Mouse (Mus musculus) spleen, postnatal 0 days (tissue): ENCODE results near the gene Metrn. TPM values are rescaled to one million over a fixed set of nuclear protein-coding genes. Genes with fewer than 3 reads are reported as not detected.

ENCODE experiments used
- polyA plus RNA-seq: library from polyadenylated mRNA; unstranded; fragments of >200 nt; fragmentation: Nextera tagmentation; extraction: Ambion mirVana; gene quantifications from 2 replicates; pipeline ENCODE4 v1.2.1, GENCODE M21; 2015

The Metrn gene
- 42.7 and 43.8 TPM in 2 replicates for polyA plus RNA-seq

DNA sequence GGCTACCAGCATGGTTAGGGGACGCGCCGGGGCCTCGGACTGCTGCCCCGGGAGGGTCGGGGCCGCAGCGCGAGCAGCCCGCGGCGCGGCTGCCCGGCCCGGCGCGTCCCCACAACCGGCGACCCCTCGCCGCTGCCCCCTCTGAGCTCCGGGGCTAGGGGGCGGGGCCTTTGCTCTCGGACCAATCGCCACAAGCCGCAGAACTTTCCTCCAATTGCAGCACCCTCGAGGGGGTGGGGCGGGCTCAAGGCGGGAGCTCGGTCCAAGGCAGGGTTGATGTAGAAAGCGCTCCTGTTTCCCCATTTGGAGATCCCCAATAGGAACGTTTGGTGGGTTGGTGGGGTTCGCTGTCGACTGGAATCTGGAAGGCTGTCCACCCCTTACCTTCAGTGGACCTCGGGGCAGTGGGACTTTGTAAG lies at the start of gene Metrn:
Gene Metrn (minus strand): TSS at position 186 of the 419 bp plus-strand sequence.

GRCm38 (mm10) chr17:25844396-25844901 lies 47.5 kb upstream of the Metrn start, which contains the start of gene Rhot2:
TSS of gene Rhot2 (minus strand) at chr17:25844851.

DNA sequence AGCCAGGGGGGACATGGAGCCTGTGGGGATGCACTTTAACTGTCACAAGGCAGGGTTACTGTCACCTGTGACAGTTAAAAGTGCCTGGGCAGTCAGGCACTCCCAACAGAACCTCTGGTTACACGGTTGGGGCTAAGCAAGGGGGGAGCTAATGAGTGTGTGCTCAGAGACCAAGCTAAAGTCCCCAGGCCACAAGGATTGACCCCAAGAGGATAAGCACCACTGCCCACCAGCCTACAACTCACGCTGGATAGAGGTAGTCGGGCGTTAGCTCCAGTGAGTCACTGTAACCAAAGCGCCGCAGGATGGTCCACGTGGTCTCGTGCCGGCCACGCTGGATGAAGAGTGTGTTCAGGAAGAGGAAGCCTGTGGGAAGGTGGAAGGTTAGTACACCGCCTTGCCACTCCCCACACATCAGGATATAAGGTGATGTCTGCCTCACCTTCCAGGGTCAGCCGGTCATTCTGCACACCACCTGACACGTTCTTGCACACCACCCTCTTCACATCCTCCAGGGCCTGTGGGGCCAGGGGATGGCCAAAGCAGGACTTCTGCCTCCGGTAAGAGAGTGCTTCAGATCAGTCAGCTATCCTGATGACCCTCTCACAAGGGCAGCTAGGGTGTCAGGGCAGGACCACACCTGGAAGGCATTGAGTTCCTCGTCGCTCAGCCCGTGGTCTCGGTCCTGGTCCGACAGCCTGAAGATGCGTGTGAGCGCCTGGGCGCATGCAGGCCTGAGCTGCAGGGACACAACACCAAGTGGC lies 44.4 kb upstream of the Metrn start, which contains the start of gene Gm20683:
Gene Gm20683 (minus strand): TSS at position 647 of the 764 bp plus-strand sequence.

GRCm38 (mm10) chr17:25837076-25837410 lies 40.1 kb upstream of the Metrn start, which contains the start of gene Rhbdl1:
TSS of gene Rhbdl1 (minus strand) at chr17:25837295.

GRCm38 (mm10) chr17:25833291-25833663 lies 36.3 kb upstream of the Metrn start, which contains the start of gene Stub1:
TSS of gene Stub1 (minus strand) at chr17:25833404.

DNA sequence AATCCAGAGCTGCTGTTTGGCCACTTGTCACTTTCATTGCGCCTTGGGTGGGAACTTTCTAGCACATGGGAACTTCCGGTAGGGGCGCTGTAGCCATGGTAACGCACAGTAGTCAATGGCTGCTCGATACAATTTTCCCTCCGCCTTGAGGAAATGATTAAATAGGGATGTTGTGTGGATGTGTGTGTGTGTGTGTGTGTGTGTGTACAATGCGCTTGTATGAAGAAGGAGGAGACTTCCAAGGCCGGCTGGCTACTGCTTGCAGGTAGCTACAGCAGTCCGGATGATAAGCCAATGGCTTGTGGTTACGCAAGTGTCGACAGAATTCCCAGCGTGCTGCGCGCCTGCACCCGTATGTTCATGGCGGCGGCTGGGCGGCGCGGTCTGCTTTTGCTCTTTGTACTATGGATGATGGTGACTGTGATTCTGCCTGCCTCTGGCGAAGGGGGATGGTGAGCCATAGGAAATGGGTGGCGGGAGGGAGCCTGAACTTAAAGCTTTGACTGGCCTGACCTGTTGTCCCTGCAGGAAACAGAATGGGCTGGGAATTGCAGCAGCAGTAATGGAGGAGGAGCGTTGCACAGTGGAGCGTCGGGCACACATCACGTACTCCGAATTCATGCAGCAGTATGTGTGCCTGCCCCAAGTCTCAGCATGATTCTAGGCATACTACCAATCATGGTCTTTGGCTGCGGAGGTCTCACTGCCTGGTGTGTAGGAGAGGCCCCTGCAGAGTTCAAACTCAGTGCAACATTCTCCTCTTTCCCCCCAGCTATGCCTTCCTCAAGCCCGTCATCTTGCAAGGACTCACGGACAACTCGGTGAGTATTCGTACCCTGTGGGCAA lies 32.0 kb upstream of the Metrn start, which contains the start of gene Jmjd8:
Gene Jmjd8 (plus strand): TSS at position 156 of the 846 bp plus-strand sequence.

DNA sequence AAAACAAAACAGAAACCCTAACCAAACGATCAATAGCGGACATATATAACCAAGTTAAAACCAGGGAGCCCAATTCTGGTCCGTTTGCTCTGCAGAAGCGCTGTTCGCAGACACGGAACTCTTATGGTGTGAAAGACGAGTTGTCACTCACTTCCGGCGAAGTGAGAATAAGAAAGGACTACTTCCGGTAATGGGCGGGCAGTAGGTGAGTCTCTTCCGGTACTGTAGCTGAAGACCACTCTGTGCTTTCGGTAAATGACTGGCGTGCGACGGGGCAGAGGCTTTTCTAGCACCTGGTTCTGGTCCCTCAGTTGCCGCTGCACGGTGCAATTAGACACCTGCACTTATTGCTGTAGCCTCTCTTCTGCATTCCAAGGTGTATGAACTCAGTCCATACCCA lies 26.5 kb upstream of the Metrn start, which contains the start of gene Wdr24:
Gene Wdr24 (plus strand): TSS at position 176 of the 400 bp plus-strand sequence.

DNA sequence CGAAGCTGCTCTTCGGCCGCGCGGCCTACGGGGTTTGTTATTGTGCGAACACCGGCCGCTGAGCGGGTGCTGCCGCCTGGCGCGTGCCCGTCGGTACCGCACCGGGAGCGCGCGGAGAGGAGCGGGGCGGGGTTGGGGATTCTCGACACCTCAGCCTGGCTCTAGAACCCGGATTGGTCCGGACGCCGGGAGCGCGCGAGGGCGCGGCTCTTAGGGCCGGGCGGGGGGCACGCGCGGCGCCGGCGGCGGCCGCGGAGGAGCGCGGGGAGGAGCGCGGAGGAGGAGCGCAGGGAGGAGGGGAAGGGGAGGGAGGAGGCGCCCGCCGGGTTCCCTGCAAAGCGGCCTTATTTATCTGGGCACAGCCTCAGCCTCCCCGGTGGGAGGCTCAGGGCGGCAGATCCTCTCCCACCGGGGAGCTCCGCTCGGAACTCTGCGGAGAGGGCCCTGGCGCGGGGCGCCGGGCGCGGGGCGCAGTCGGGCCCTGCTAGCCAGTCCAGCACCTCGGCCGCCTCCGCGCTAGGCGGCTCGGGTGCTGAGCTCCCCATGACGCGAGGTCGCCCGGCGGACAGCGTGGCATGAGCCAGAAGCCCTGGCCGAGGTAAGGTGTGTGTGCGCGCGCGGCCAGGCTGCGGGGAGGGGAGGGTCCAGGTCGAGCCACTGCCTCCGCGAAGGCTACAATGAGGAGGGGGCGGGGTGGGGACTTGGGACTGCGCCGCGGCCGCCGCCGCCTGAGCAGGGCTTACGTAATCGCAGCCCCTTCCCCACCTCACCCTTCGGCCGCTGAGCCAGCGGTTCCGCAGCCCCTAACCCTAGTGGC lies 12.1 kb upstream of the Metrn start, which contains the start of gene Fbxl16:
Gene Fbxl16 (plus strand): TSS at position 297 of the 817 bp plus-strand sequence.

GRCm38 (mm10) chr17:25795609-25796092 lies 1.3 kb downstream of the Metrn start, which contains the start of gene AC134908.4:
TSS of gene AC134908.4 (minus strand) at chr17:25795659.

GRCm38 (mm10) chr17:25792615-25793014 lies 4.3 kb downstream of the Metrn start, which contains the start of gene Fam173a:
TSS of gene Fam173a (minus strand) at chr17:25792901.

GRCm38 (mm10) chr17:25786280-25786679 lies 10.7 kb downstream of the Metrn start, which contains the start of gene Ccdc78:
TSS of gene Ccdc78 (plus strand) at chr17:25786580.

GRCm38 (mm10) chr17:25785281-25785745 lies 11.6 kb downstream of the Metrn start, which contains the start of gene Haghl:
TSS of gene Haghl (minus strand) at chr17:25785673.

DNA sequence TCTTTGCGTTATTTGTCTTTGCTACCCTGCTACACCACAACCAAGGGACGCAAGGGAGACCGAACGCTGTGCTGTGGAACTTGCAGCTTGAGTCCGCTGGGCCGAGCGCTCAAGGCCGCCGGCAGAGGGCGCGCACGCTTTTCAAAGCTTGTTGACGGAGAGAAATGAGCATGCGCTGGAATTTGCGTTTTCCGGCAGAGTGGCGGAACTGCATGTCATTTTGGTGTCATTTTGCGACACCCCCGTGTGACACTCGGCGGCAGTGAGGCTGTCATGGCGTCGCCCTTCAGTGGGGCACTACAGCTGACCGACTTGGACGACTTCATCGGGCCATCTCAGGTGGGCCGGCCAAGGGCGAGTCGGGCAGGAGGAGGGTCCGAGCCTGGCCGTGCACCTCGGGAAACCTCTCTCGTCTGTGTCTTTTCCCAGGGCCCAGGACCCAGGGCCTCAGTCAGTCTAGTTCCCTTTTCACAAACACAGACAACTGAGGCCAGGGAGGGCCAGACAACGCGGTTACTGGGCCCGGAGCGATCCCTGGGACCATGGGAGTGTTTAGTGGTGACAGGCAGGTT lies 23.3 kb downstream of the Metrn start, which contains the start of gene Narfl:
Gene Narfl (plus strand): TSS at position 228 of the 572 bp plus-strand sequence.

GRCm38 (mm10) chr17:25754241-25754640 lies 42.7 kb downstream of the Metrn start, which contains the start of gene Msln:
TSS of gene Msln (minus strand) at chr17:25754378.

Other genes starting within 250 kb of the Metrn start
- 0.17 and 0.22 TPM in 2 replicates for gene Sox8, start 226.4 kb downstream of the Metrn start, polyA plus RNA-seq
- gene Lmf1, start 218.1 kb downstream of the Metrn start, polyA plus RNA-seq: 6.1 and 7.9 TPM in 2 replicates
- 0.97 and 2.3 TPM in 2 replicates for gene Gng13, start 80.0 kb downstream of the Metrn start, polyA plus RNA-seq
- 23.3 and 29.4 TPM in 2 replicates for gene Chtf18, start 69.7 kb downstream of the Metrn start, polyA plus RNA-seq
- 9.7 and 10.3 TPM in 2 replicates for gene Rpusd1, start 69.5 kb downstream of the Metrn start, polyA plus RNA-seq
- not detected in 2 replicates for gene Mslnl, start 61.1 kb downstream of the Metrn start, polyA plus RNA-seq
- gene Msln, start 42.8 kb downstream of the Metrn start, polyA plus RNA-seq: 66.0 and 71.7 TPM in 2 replicates
- gene Narfl, start 23.4 kb downstream of the Metrn start, polyA plus RNA-seq: 17.6 and 18.6 TPM in 2 replicates
- 24.5 and 25.5 TPM in 2 replicates for gene Haghl, start 11.5 kb downstream of the Metrn start, polyA plus RNA-seq
- 0.10 and 0.19 TPM in 2 replicates for gene Ccdc78, start 10.6 kb downstream of the Metrn start, polyA plus RNA-seq
- gene Fam173a, start 4.2 kb downstream of the Metrn start, polyA plus RNA-seq: 64.4 and 68.0 TPM in 2 replicates
- not detected in 2 replicates for gene AC134908.4, start 1.5 kb downstream of the Metrn start, polyA plus RNA-seq
- 0.38 and 0.73 TPM in 2 replicates for gene Fbxl16, start 11.9 kb upstream of the Metrn start, polyA plus RNA-seq
- 9.9 and 11.4 TPM in 2 replicates for gene Wdr24, start 26.5 kb upstream of the Metrn start, polyA plus RNA-seq
- 12.0 and 13.3 TPM in 2 replicates for gene Jmjd8, start 31.7 kb upstream of the Metrn start, polyA plus RNA-seq
- gene Stub1, start 36.3 kb upstream of the Metrn start, polyA plus RNA-seq: 123 and 132 TPM in 2 replicates
- gene Rhbdl1, start 40.2 kb upstream of the Metrn start, polyA plus RNA-seq: 1.4 and 1.9 TPM in 2 replicates
- 1.0 and 1.1 TPM in 2 replicates for gene Gm20683, start 44.6 kb upstream of the Metrn start, polyA plus RNA-seq
- gene Rhot2, start 47.7 kb upstream of the Metrn start, polyA plus RNA-seq: 12.9 and 13.5 TPM in 2 replicates
- 10.9 and 12.9 TPM in 2 replicates for gene Wdr90, start 64.4 kb upstream of the Metrn start, polyA plus RNA-seq
- 38.2 and 38.4 TPM in 2 replicates for gene Mcrip2, start 71.6 kb upstream of the Metrn start, polyA plus RNA-seq
- 34.2 and 34.8 TPM in 2 replicates for gene Mettl26, start 77.9 kb upstream of the Metrn start, polyA plus RNA-seq
- 0.30 and 0.38 TPM in 2 replicates for gene Wfikkn1, start 83.7 kb upstream of the Metrn start, polyA plus RNA-seq
- 7.1 and 9.0 TPM in 2 replicates for gene Rab40c, start 122.6 kb upstream of the Metrn start, polyA plus RNA-seq
- 119 and 130 TPM in 2 replicates for gene Pigq, start 147.8 kb upstream of the Metrn start, polyA plus RNA-seq
- 7.8 and 8.1 TPM in 2 replicates for gene Nhlrc4, start 147.8 kb upstream of the Metrn start, polyA plus RNA-seq
- gene A930017K11Rik, start 155.4 kb upstream of the Metrn start, polyA plus RNA-seq: 0.07 and 0.11 TPM in 2 replicates
- 15.0 and 15.2 TPM in 2 replicates for gene Capn15, start 188.7 kb upstream of the Metrn start, polyA plus RNA-seq